20 mouse cellular contexts compared by ENCODE assay signal in the genomic region with DNA sequence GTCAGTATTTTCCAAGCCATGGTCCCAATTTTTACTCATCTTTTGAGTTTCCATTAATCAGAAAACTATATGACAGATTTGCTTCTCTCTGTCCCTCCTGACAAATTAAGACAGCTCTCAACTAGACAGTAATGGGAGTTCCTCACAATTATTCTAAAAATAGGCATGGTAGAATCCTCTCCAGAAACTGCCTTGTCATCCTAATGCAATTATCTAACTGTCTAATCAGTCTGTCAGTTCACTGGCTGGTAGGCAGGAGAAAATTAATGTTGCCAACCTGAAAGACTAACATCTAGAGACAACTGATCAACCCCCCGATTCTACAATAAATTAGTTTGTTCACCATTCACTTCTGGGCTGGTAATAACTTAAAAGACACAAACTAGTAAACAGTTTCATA.
DNase-seq lines count a peak whose midpoint lies in the region; ATAC-seq and TF ChIP-seq lines count a peak whose summit lies in the region.
"Had no signal": no experiment of that assay in that cellular context is flagged by ENCODE, and none has a peak within 500 bp of the region (broad histone marks: within the 10 kb centered on the region; RNA-seq: fewer than 3 reads in every experiment).

No protein-coding gene starts in this region.

- H3K27me3 ChIP-seq in hindbrain, postnatal 0 days (ENCODE audit: insufficient read depth, low read length), result no peaks in the 10 kb centered on the region
- no peaks in the 10 kb centered on the region for H3K27me3 ChIP-seq in hindbrain, embryonic 16.5 days (replicated peaks; ENCODE audit: control insufficient read depth, insufficient read depth, low read length)
- no peaks in the 10 kb centered on the region for H3K27me3 ChIP-seq in G1E (ENCODE audit: insufficient read depth, low read length)
- no peaks in the 10 kb centered on the region for H3K27me3 ChIP-seq in liver, embryonic 14.5 days (ENCODE audit: control insufficient read depth, insufficient read depth, low read length)
- H3K27me3 ChIP-seq: embryonic facial prominence, embryonic 12.5 days; forebrain, embryonic 12.5 days; heart, embryonic 13.5 days; hindbrain, embryonic 15.5 days had no signal

- WGBS in hindbrain, postnatal 0 days, result 84% methylated on average over 1 of the region's 1 CpGs
- 79% methylated on average over 1 of the region's 1 CpGs for WGBS in hindbrain, embryonic 16.5 days
- 74% methylated on average over 1 of the region's 1 CpGs for WGBS in liver, embryonic 14.5 days (ENCODE audit: insufficient replicate concordance)

- no peaks in the 10 kb centered on the region for H3K36me3 ChIP-seq in hindbrain, postnatal 0 days (ENCODE audit: insufficient read depth, low read length)
- H3K36me3 ChIP-seq in hindbrain, embryonic 16.5 days (ENCODE audit: control insufficient read depth, insufficient read depth, low read length), result no peaks in the 10 kb centered on the region
- no peaks in the 10 kb centered on the region for H3K36me3 ChIP-seq in G1E (replicated peaks)
- H3K36me3 ChIP-seq in liver, embryonic 14.5 days (replicated peaks; ENCODE audit: control insufficient read depth, insufficient read depth, low read depth), result no peaks in the 10 kb centered on the region
- H3K36me3 ChIP-seq: embryonic facial prominence, embryonic 12.5 days; forebrain, embryonic 12.5 days; heart, embryonic 13.5 days; hindbrain, embryonic 15.5 days had no signal

- no peaks in the 10 kb centered on the region for H3K9me3 ChIP-seq in hindbrain, postnatal 0 days (ENCODE audit: low read length)
- no peaks in the 10 kb centered on the region for H3K9me3 ChIP-seq in hindbrain, embryonic 16.5 days (ENCODE audit: control insufficient read depth, low read length)
- no peaks in the 10 kb centered on the region for H3K9me3 ChIP-seq in G1E (replicated peaks)
- no peaks in the 10 kb centered on the region for H3K9me3 ChIP-seq in liver, embryonic 14.5 days (ENCODE audit: control insufficient read depth, low read length)
- H3K9me3 ChIP-seq: embryonic facial prominence, embryonic 12.5 days; forebrain, embryonic 12.5 days; heart, embryonic 13.5 days; hindbrain, embryonic 15.5 days had no signal

- DNase-seq in hindbrain, postnatal 0 days (ENCODE audit: low spot score), result peak; percentile 4
- DNase-seq in G1E (ENCODE audit: low spot score), result peak; percentile 1
- DNase-seq in brain, adult 2 months (ENCODE audit: low read depth, low spot score), result peak; percentile 10
- DNase-seq in liver, embryonic 14.5 days (ENCODE audit: low read depth in 3 of 3, low spot score in 3 of 3), result peak in 2 of 3 experiments; percentile 2 to 3
- DNase-seq in left cerebral cortex, postnatal 14 days (ENCODE audit: low spot score in 2 of 2), result no peak
- no peak for DNase-seq in testis, postnatal 14 days (ENCODE audit: low spot score)
- no peak for DNase-seq in embryo, embryonic 10 days (ENCODE audit: low spot score)
- DNase-seq: adrenal gland, postnatal 10 days; cerebellum, adult 11 months; cerebellum, adult 8-10 months; cerebellum, postnatal 14 days; forebrain, postnatal 0 days; gastrocnemius, adult 2 months; gastrocnemius, postnatal 25 days; heart, postnatal 36 days had no signal

- ATAC-seq in hindbrain, postnatal 0 days, result no peak
- no peak for ATAC-seq in hindbrain, embryonic 16.5 days
- ATAC-seq in G1E (ENCODE audit: extremely low read depth, insufficient number of reproducible peaks, low FRiP score, poor library complexity, severe bottlenecking), result peak; percentile 85
- ATAC-seq in liver, embryonic 14.5 days (ENCODE audit: insufficient read depth), result peak; percentile 23; the same call in 1 of the 2 replicates
- ATAC-seq: forebrain, postnatal 0 days had no signal

- H3K4me2 ChIP-seq in hindbrain, postnatal 0 days (ENCODE audit: low read depth, low read length), result no peak overlapping the region
- H3K4me2 ChIP-seq in hindbrain, embryonic 16.5 days (ENCODE audit: low read length), result no peak overlapping the region
- no peak overlapping the region for H3K4me2 ChIP-seq in liver, embryonic 14.5 days (ENCODE audit: low read depth)
- H3K4me2 ChIP-seq: embryonic facial prominence, embryonic 12.5 days; forebrain, embryonic 12.5 days; heart, embryonic 13.5 days; hindbrain, embryonic 15.5 days had no signal

- no peak for TF ChIP-seq CTCF in hindbrain, postnatal 0 days (IDR thresholded peaks at IDR 0.05; ENCODE audit: low read depth)
- TF ChIP-seq CTCF in G1E (IDR thresholded peaks at IDR 0.05; ENCODE audit: low read depth, low read length), result no peak
- no peak for TF ChIP-seq CTCF in liver, embryonic 14.5 days (IDR thresholded peaks at IDR 0.05; ENCODE audit: low read depth)

- no peak overlapping the region for H3K4me3 ChIP-seq in hindbrain, postnatal 0 days (ENCODE audit: low read length)
- H3K4me3 ChIP-seq in hindbrain, embryonic 16.5 days (ENCODE audit: low read length), result no peak overlapping the region
- no peak overlapping the region for H3K4me3 ChIP-seq in G1E (ENCODE audit: low read depth, low read length)
- H3K4me3 ChIP-seq in liver, embryonic 14.5 days (ENCODE audit: insufficient read depth in 1 of 2, low read depth in 2 of 2, low read length in 2 of 2), result no peak overlapping the region
- H3K4me3 ChIP-seq: embryonic facial prominence, embryonic 12.5 days; forebrain, embryonic 12.5 days; gastrocnemius, adult 2 months; heart, embryonic 13.5 days; hindbrain, embryonic 15.5 days had no signal

- no peak overlapping the region for H3K27ac ChIP-seq in hindbrain, postnatal 0 days
- no peak overlapping the region for H3K27ac ChIP-seq in hindbrain, embryonic 16.5 days (ENCODE audit: low read depth, low read length)
- H3K27ac ChIP-seq in liver, embryonic 14.5 days, result no peak overlapping the region
- H3K27ac ChIP-seq: embryonic facial prominence, embryonic 12.5 days; forebrain, embryonic 12.5 days; gastrocnemius, adult 2 months; heart, embryonic 13.5 days; hindbrain, embryonic 15.5 days had no signal

- intact Hi-C loops in left cerebral cortex, postnatal 14 days (cut with DNase I), result no loop called here

- TF ChIP-seq EP300 in liver, embryonic 14.5 days (IDR thresholded peaks at IDR 0.05; ENCODE audit: low read depth), result no peak

- no peaks in the 10 kb centered on the region for H3K4me1 ChIP-seq in hindbrain, postnatal 0 days (ENCODE audit: insufficient read depth, low read length)
- no peaks in the 10 kb centered on the region for H3K4me1 ChIP-seq in hindbrain, embryonic 16.5 days (ENCODE audit: control insufficient read depth, insufficient read depth, low read depth, low read length)
- H3K4me1 ChIP-seq in G1E (ENCODE audit: insufficient read depth, low read depth, low read length), result peaks cover 27% of the 10 kb centered on the region
- H3K4me1 ChIP-seq in liver, embryonic 14.5 days (replicated peaks; ENCODE audit: control insufficient read depth in 2 of 2, insufficient read depth in 2 of 2, low read length in 1 of 2), result no peaks in the 10 kb centered on the region
- H3K4me1 ChIP-seq: embryonic facial prominence, embryonic 12.5 days; forebrain, embryonic 12.5 days; heart, embryonic 13.5 days; hindbrain, embryonic 15.5 days had no signal

- no peak overlapping the region for H3K9ac ChIP-seq in hindbrain, postnatal 0 days (replicated peaks; ENCODE audit: low read length)
- H3K9ac ChIP-seq in hindbrain, embryonic 16.5 days (ENCODE audit: low read depth, low read length), result no peak overlapping the region
- no peak overlapping the region for H3K9ac ChIP-seq in liver, embryonic 14.5 days (replicated peaks)
- H3K9ac ChIP-seq: embryonic facial prominence, embryonic 12.5 days; forebrain, embryonic 12.5 days; forebrain, postnatal 0 days; heart, embryonic 13.5 days; hindbrain, embryonic 15.5 days had no signal

Comparison
In these comparisons a context has a peak if more than half of its experiments do, and no peak if none do; other contexts are left out.
1. ATAC-seq: peak in G1E (single experiment) and liver, embryonic 14.5 days (single experiment); none in hindbrain, postnatal 0 days (single experiment) and hindbrain, embryonic 16.5 days (single experiment).
2. DNase-seq: peak in hindbrain, postnatal 0 days (single experiment), G1E (single experiment), brain, adult 2 months (single experiment) and liver, embryonic 14.5 days (2 of 3); none in left cerebral cortex, postnatal 14 days (0 of 2), testis, postnatal 14 days (single experiment) and embryo, embryonic 10 days (single experiment).